In genomic region chr2:19519768-19520167, GRCm38 (mm10) we compare ENCODE assay signal across 9 mouse cellular contexts. TPM values are rescaled to one million over a fixed set of nuclear protein-coding genes. Genes with fewer than 3 reads are reported as not detected.
DNase-seq lines count a peak whose midpoint lies in the region.
"Had no signal": no experiment of that assay in that cellular context is flagged by ENCODE, and none has a peak within 500 bp of the region (broad histone marks: within the 10 kb centered on the region; RNA-seq: fewer than 3 reads in every experiment).

No protein-coding gene starts in this region.

- no peaks in the 10 kb centered on the region for H3K9me3 ChIP-seq in embryonic facial prominence, embryonic 10.5 days

- peaks cover 3% of the 10 kb centered on the region; the same call in 1 of the 2 replicates for H3K4me1 ChIP-seq in embryonic facial prominence, embryonic 10.5 days

- DNase-seq in adrenal gland, adult (ENCODE audit: inconsistent age in 2 of 2, low spot score in 1 of 2) = peak; percentile 21 to 83
- no peak for DNase-seq in adrenal gland, postnatal 4 days (ENCODE audit: low spot score in 2 of 2)
- DNase-seq in adrenal gland, postnatal 25 days = peak; percentile 20
- peak; percentile 52 for DNase-seq in embryonic facial prominence, embryonic 10.5 days (ENCODE audit: low spot score)
- peak; percentile 66 for DNase-seq in heart, postnatal 4 days
- peak; percentile 55 to 89 for DNase-seq in layer of hippocampus, adult 18-20 months (ENCODE audit: low spot score in 2 of 2)
- DNase-seq in lung, postnatal 14 days = peak; percentile 62
- peak; percentile 53 for DNase-seq in retina, postnatal 7 days (ENCODE audit: low read depth, low spot score)

- H3K27ac ChIP-seq in embryonic facial prominence, embryonic 10.5 days (replicated peaks) = no peak overlapping the region

- 5% methylated on average over 7 of the region's 7 CpGs for WGBS in embryonic facial prominence, embryonic 10.5 days

- no peak overlapping the region for H3K4me3 ChIP-seq in embryonic facial prominence, embryonic 10.5 days

- peaks cover 26% of the 10 kb centered on the region for H3K27me3 ChIP-seq in embryonic facial prominence, embryonic 10.5 days (replicated peaks; ENCODE audit: low read depth, poor library complexity, severe bottlenecking)

- H3K36me3 ChIP-seq in embryonic facial prominence, embryonic 10.5 days (replicated peaks) = no peaks in the 10 kb centered on the region

RNA-seq across cellular contexts. Expression of gene 4921504E06Rik, which starts 33.9 kb away (rescaled TPM):
- total RNA-seq in adrenal gland, postnatal 4 days (2021) = not detected
- total RNA-seq in adrenal gland, postnatal 25 days (2021) = not detected in 2 replicates
- polyA plus RNA-seq in embryonic facial prominence, embryonic 10.5 days (2016; fragmentation: Nextera tagmentation; extraction: Ambion mirVana) = not detected in 2 replicates
- not detected for total RNA-seq in heart, postnatal 4 days (2021)
- total RNA-seq in layer of hippocampus, adult 18-20 months (2021) = not detected
- polyA plus RNA-seq: C2C12 had no signal

Comparison
In these comparisons a context has a peak if more than half of its experiments do, and no peak if none do; other contexts are left out.
1. DNase-seq: peak in adrenal gland, adult (2 of 2), adrenal gland, postnatal 25 days (single experiment), embryonic facial prominence, embryonic 10.5 days (single experiment), heart, postnatal 4 days (single experiment), layer of hippocampus, adult 18-20 months (2 of 2), lung, postnatal 14 days (single experiment) and retina, postnatal 7 days (single experiment); none in adrenal gland, postnatal 4 days (0 of 2).